Mouse (Mus musculus) spleen, postnatal 14 days (tissue): ENCODE measurements at regions not wholly inside any gene's neighbourhood (a gene's known extent, or its start where the extent isn't known, plus 50 kb on each side); places are given as distances from the start of the nearest gene placed in this dataset.
A peak's percentile ranks its signal among the peaks of the same experiment; 100 is the strongest.
"Not testable (repeated sequence)": the region's sequence is repeated elsewhere in the genome, so short reads cannot be mapped to it uniquely, and the experiment has no call there.

Source experiments
- DNase-seq, 2 experiments: peaks; one replicate each; pipeline ENCODE4 v3.0.0; 2021 to 2022; ENCODE audit warnings: low spot score in 2 of 2

- no peak for DNase-seq
Measured at GRCm38 (mm10) chr12:113241373-113242193, 55.9 kb downstream of the Tmem121 start.

- DNase-seq, result no peak
Measured at GRCm38 (mm10) chr12:113242194-113242510, 56.4 kb downstream of the Tmem121 start.

GRCm38 (mm10) chr12:113244685-113245084, 59.0 kb downstream of the Tmem121 start:
- no peak for DNase-seq

DNA sequence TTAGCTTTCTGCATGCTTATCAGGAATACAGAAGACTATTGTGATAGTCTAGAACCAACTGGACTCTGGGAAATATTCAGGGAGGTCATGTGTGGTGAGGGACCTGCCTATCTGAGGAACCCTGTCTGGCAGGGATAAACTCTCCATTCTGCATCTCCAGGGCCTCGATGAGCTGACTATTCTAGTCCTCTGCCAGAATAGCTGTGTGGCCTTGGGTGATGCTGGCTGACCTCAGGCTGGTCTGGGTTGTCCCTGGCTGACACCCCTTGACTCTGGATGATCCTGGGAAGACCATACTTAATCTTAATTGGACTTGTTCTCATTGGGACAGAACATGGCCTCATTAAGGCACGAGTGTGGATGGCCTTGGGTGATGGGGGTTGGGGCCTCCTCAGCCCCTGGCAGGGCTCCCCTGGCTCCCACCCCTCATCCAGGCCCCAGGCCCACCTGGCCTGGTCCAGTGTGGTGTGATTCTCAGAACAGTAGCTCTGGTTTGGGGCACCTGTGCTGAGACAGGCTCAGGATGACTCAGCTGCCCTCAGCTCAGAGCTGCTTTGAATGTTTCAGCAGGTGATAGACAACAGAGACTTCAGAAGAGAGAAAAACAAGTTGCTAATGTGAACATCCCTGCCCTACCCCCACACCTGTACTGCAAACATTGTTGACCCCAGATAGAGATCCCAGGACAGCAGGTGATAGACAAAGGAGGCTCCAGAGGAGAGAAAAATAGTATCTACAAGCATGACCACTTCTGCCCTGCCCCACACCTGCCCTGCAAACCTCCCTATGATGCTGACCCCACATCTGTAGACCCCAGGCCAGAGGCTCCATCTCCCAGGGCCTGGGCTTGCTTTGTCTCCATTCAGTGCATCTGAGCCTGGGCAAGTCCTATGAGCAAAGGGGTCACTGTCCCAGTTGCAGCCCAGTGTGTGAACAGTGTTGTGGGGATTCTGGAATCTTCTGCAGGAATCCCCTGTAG, 68.0 kb downstream of the Tmem121 start:
- not testable (repeated sequence) for DNase-seq

GRCm38 (mm10) chr12:113255331-113255730, 69.6 kb downstream of the Tmem121 start:
- no peak for DNase-seq

- no peak for DNase-seq
Measured at GRCm38 (mm10) chr12:113256628-113257027, 70.9 kb downstream of the Tmem121 start.

- peak; percentile 27 to 63 for DNase-seq
Measured at GRCm38 (mm10) chr12:113257243-113257642, 71.5 kb downstream of the Tmem121 start.

DNA sequence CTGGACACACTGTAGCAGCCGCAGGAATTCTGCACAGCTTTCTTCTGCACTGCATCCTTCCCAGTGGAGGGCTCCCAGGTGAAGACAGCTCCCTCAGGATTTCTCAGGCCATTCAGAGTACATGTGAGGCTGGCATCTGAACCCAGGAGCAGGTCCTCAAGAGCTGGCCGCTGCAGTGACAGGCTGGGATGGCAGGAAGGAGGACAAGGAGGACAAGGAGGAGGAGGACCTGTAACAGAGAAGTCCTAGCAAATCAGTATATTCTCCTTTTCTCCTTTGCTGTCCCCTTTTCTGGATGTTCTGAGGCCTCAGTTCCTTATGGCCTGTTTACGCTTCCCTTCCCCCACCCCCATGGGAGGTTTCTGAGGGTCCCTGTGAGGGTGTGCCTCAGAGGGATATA, 73.7 kb downstream of the Tmem121 start:
- no peak for DNase-seq

DNA sequence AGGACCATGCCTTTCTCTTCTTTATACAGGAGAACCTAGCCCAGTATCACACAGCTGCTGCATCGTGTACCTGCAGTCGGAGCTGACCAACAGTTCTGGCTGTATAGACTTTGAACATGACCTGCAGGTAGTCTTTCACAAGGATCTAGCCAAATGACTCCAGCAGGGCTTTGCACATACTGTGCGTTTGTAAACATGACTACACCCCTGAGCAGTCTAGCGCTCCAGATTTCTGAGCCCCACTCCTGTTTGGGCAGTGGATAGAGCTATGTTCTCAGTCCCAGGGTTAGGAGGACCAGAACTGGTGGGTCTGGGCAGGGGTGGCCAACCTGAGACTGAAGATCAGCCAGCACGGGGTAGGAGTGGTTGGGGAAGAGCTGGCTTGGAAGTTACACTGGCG, 74.6 kb downstream of the Tmem121 start:
- no peak for DNase-seq

DNA sequence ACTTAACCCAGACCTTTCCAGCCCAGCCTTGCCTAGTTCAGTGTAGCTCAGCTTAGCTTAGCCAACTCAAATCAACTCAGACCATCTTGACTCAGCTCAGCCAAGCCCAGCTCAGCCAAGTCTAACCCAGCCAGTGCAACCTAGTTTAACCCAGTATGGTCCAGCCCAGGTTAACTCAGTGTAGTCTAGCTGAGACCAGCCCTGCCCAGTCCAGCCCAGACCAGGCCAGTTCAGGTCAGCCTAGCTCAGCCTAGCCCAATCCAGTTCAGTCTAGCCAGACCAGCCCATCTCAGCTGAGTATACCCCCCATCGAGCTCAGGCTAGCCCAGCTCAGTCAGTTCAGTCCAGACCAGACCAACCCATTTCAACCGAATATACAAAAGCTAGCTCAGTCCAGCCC, 90.2 kb downstream of the Tmem121 start:
- DNase-seq, result no peak

- no peak for DNase-seq
Measured at GRCm38 (mm10) chr12:113276355-113276942, 90.7 kb downstream of the Tmem121 start.

- no peak for DNase-seq
Measured at GRCm38 (mm10) chr12:113277741-113278140, 92.0 kb downstream of the Tmem121 start.

- no peak for DNase-seq
Measured at GRCm38 (mm10) chr12:113292029-113292809, 106.5 kb downstream of the Tmem121 start.

DNA sequence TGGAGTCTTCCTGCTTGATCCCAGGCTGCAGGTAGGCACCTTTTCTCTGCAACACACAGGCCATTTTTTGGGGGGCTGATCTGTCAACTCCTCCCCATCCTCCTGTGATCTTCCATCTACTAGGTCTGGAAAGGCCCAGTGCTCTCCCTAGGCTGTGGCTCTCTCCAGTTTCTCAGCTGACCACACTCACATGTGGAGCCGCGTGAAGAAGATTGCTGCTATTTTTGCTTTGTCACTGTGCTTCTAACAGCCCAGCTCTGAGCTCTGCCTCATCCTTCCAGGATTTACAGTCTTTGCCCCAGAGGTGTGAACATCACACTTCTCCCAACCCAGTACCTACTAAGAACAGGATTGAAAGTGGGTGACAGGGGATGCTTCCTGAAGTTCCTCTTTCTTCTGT, 110.2 kb downstream of the Tmem121 start:
- no peak for DNase-seq

- no peak for DNase-seq
Measured at GRCm38 (mm10) chr12:113305973-113306372, 120.2 kb downstream of the Tmem121 start.

DNA sequence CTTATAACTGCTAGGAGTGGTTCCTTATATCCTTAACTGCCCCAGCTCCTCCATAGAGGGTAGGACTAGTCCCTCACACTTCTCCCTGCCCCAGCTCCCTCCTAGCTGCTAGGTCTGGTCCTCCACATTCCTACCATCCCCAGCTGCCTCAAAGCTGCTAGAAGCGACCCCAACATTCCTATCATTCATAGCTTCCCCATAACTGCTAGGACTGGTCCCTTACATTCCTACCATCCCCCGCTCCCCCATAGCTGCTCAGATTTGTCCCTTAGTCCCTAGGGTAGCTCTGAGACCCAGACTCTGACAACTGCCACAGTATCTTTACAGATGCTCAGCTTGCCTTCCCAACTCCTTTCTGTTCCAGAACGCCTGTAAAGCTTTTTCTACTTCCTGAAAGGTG, 127.6 kb downstream of the Tmem121 start:
- DNase-seq, result no peak

GRCm38 (mm10) chr12:113314624-113315023, 128.9 kb downstream of the Tmem121 start:
- no peak for DNase-seq

GRCm38 (mm10) chr12:113321086-113321485, 135.4 kb downstream of the Tmem121 start:
- peak in 1 of 2 experiments; percentile 9 for DNase-seq

GRCm38 (mm10) chr12:113322173-113322572, 136.4 kb downstream of the Tmem121 start:
- no peak for DNase-seq

DNA sequence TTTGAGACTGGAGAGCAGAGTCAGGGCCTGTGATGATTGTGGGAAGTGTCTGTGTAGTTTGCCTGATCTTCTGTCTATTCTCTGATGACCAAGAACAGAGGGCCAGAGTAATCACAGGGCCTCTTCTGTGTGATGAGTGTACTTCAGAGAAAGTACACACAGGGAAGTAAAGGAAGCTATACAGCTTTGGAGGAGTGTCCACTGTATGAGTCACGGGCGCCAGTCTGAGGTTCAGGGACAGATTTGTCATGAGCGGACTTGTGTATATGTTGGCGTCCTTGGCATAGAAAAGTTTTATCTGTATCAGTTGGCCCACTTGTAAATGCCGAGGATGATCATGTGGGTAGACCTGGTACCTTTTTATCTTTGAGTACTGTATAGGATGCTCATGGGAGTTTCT, 142.1 kb downstream of the Tmem121 start:
- DNase-seq, result peak in 1 of 2 experiments; percentile 0

DNA sequence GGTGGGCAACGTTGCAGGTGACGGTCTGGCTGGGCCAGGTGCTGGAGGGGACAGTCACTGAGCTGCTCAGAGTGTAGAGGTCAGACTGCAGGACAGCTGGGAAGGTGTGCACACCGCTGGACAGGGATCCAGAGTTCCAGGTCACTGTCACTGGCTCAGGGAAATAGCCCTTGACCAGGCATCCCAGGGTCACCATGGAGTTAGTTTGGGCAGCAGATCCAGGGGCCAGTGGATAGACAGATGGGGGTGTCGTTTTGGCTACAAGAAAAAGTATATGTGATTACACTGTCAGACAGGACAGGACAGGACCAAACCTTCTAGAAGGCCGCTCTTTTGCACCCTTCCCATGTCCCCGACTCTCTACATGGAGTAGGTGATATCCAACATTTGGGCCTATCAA, 144.5 kb downstream of the Tmem121 start:
- peak in 1 of 2 experiments; percentile 4 for DNase-seq
